In genomic region chr12:90196161-90196560, GRCm38 (mm10) we compare ENCODE assay signal across 28 mouse cellular contexts.
DNase-seq lines count a peak whose midpoint lies in the region; ATAC-seq and TF ChIP-seq lines count a peak whose summit lies in the region.
"Had no signal": no experiment of that assay in that cellular context is flagged by ENCODE, and none has a peak within 500 bp of the region (broad histone marks: within the 10 kb centered on the region; RNA-seq: fewer than 3 reads in every experiment).

No protein-coding gene starts in this region.

- no peak overlapping the region for H3K9ac ChIP-seq in embryonic facial prominence, embryonic 11.5 days (replicated peaks; ENCODE audit: low read length)
- no peak overlapping the region for H3K9ac ChIP-seq in lung, embryonic 15.5 days
- H3K9ac ChIP-seq: embryonic facial prominence, embryonic 13.5 days; forebrain, embryonic 12.5 days; forebrain, embryonic 15.5 days; heart, embryonic 12.5 days; heart, embryonic 15.5 days; hindbrain, embryonic 13.5 days; intestine, embryonic 15.5 days had no signal

- no peaks in the 10 kb centered on the region for H3K36me3 ChIP-seq in embryonic facial prominence, embryonic 11.5 days (replicated peaks; ENCODE audit: control insufficient read depth, insufficient read depth, low read depth, low read length)
- H3K36me3 ChIP-seq in embryonic facial prominence, embryonic 10.5 days (replicated peaks): no peaks in the 10 kb centered on the region
- H3K36me3 ChIP-seq in lung, embryonic 15.5 days: no peaks in the 10 kb centered on the region
- H3K36me3 ChIP-seq: embryonic facial prominence, embryonic 13.5 days; forebrain, embryonic 12.5 days; forebrain, embryonic 15.5 days; heart, embryonic 12.5 days; heart, embryonic 15.5 days; hindbrain, embryonic 10.5 days; hindbrain, embryonic 13.5 days; intestine, embryonic 15.5 days had no signal

- no peak for TF ChIP-seq CTCF in lung, adult 2 months (IDR thresholded peaks at IDR 0.05; ENCODE audit: insufficient read depth, low read length)

- TF ChIP-seq POLR2A in lung, adult 2 months (IDR thresholded peaks at IDR 0.05; ENCODE audit: borderline replicate concordance, extremely low read depth, low read depth, low read length): no peak

- H3K4me1 ChIP-seq in embryonic facial prominence, embryonic 11.5 days (ENCODE audit: control insufficient read depth, insufficient read depth, low read length): no peaks in the 10 kb centered on the region
- peaks cover 9% of the 10 kb centered on the region; the same call in 1 of the 2 replicates for H3K4me1 ChIP-seq in embryonic facial prominence, embryonic 10.5 days
- no peaks in the 10 kb centered on the region for H3K4me1 ChIP-seq in lung, embryonic 15.5 days
- H3K4me1 ChIP-seq in lung, adult 2 months (ENCODE audit: control insufficient read depth, insufficient read depth, low read length): no peaks in the 10 kb centered on the region
- H3K4me1 ChIP-seq: embryonic facial prominence, embryonic 13.5 days; forebrain, embryonic 12.5 days; forebrain, embryonic 15.5 days; heart, embryonic 12.5 days; heart, embryonic 15.5 days; hindbrain, embryonic 10.5 days; intestine, embryonic 15.5 days had no signal

- H3K27me3 ChIP-seq in embryonic facial prominence, embryonic 11.5 days (ENCODE audit: control insufficient read depth, insufficient read depth, low read length): no peaks in the 10 kb centered on the region
- no peaks in the 10 kb centered on the region for H3K27me3 ChIP-seq in embryonic facial prominence, embryonic 10.5 days (replicated peaks; ENCODE audit: low read depth, poor library complexity, severe bottlenecking)
- no peaks in the 10 kb centered on the region for H3K27me3 ChIP-seq in lung, embryonic 15.5 days
- H3K27me3 ChIP-seq: embryonic facial prominence, embryonic 13.5 days; forebrain, embryonic 12.5 days; forebrain, embryonic 15.5 days; heart, embryonic 12.5 days; heart, embryonic 15.5 days; hindbrain, embryonic 13.5 days; intestine, embryonic 15.5 days had no signal

- DNase-seq in embryonic facial prominence, embryonic 11.5 days (ENCODE audit: low spot score): peak; percentile 41
- DNase-seq in embryonic facial prominence, embryonic 10.5 days (ENCODE audit: low spot score): no peak
- no peak for DNase-seq in lung, adult 2 months
- peak; percentile 30 for DNase-seq in brain, adult 2 months (ENCODE audit: low read depth, low spot score)
- peak; percentile 26 for DNase-seq in forelimb bud, embryonic 11.5 days (ENCODE audit: low read depth, low spot score)
- DNase-seq: adrenal gland, adult 2 months; adrenal gland, postnatal 14 days; cerebellum, adult 11-12 months; cerebellum, adult 8-10 months; cerebellum, postnatal 10 days; cerebellum, postnatal 36 days; gastrocnemius, adult 2 months; gastrocnemius, postnatal 25 days; heart, adult 18-20 months; heart, postnatal 10 days; heart, postnatal 36 days had no signal

- no peak overlapping the region for H3K4me3 ChIP-seq in embryonic facial prominence, embryonic 11.5 days (ENCODE audit: low read depth, low read length)
- no peak overlapping the region for H3K4me3 ChIP-seq in embryonic facial prominence, embryonic 10.5 days
- no peak overlapping the region for H3K4me3 ChIP-seq in lung, embryonic 15.5 days
- H3K4me3 ChIP-seq in lung, adult 2 months (replicated peaks; ENCODE audit: extremely low read depth, low read depth, low read length): no peak overlapping the region
- H3K4me3 ChIP-seq: embryonic facial prominence, embryonic 13.5 days; erythroblast, embryonic 14.5 days; forebrain, embryonic 12.5 days; forebrain, embryonic 15.5 days; gastrocnemius, adult 2 months; heart, embryonic 12.5 days; heart, embryonic 15.5 days; hindbrain, embryonic 10.5 days; hindbrain, embryonic 13.5 days; intestine, embryonic 15.5 days had no signal

- H3K27ac ChIP-seq in embryonic facial prominence, embryonic 11.5 days (replicated peaks; ENCODE audit: low read depth, low read length): no peak overlapping the region
- H3K27ac ChIP-seq in embryonic facial prominence, embryonic 10.5 days (replicated peaks): no peak overlapping the region
- no peak overlapping the region for H3K27ac ChIP-seq in lung, embryonic 15.5 days
- H3K27ac ChIP-seq: embryonic facial prominence, embryonic 13.5 days; forebrain, embryonic 12.5 days; forebrain, embryonic 15.5 days; gastrocnemius, adult 2 months; heart, embryonic 15.5 days; hindbrain, embryonic 10.5 days; hindbrain, embryonic 13.5 days; intestine, embryonic 15.5 days had no signal

- no peak for ATAC-seq in embryonic facial prominence, embryonic 11.5 days (replicated peaks; ENCODE audit: insufficient number of reproducible peaks, low FRiP score, low TSS enrichment, low read depth)
- ATAC-seq in lung, embryonic 15.5 days (ENCODE audit: borderline replicate concordance, extremely low read depth, low FRiP score, low TSS enrichment): peak; percentile 89; the same call in 1 of the 2 replicates
- ATAC-seq: CD4-positive, CD25-positive, alpha-beta regulatory T cell, adult 4 months; forebrain, embryonic 15.5 days; hindbrain, embryonic 16.5 days; intestine, embryonic 15.5 days had no signal

- no peak overlapping the region for H3K4me2 ChIP-seq in embryonic facial prominence, embryonic 11.5 days (ENCODE audit: low read depth, low read length)
- no peak overlapping the region for H3K4me2 ChIP-seq in lung, embryonic 15.5 days
- H3K4me2 ChIP-seq: embryonic facial prominence, embryonic 13.5 days; forebrain, embryonic 12.5 days; forebrain, embryonic 15.5 days; heart, embryonic 12.5 days; heart, embryonic 15.5 days; hindbrain, embryonic 13.5 days; intestine, embryonic 15.5 days had no signal

- H3K9me3 ChIP-seq in embryonic facial prominence, embryonic 11.5 days (replicated peaks; ENCODE audit: control insufficient read depth, low read length): no peaks in the 10 kb centered on the region
- H3K9me3 ChIP-seq in embryonic facial prominence, embryonic 10.5 days: no peaks in the 10 kb centered on the region
- no peaks in the 10 kb centered on the region for H3K9me3 ChIP-seq in lung, embryonic 15.5 days
- H3K9me3 ChIP-seq: embryonic facial prominence, embryonic 13.5 days; forebrain, embryonic 12.5 days; forebrain, embryonic 15.5 days; heart, embryonic 12.5 days; heart, embryonic 15.5 days; hindbrain, embryonic 10.5 days; hindbrain, embryonic 13.5 days; intestine, embryonic 15.5 days had no signal

Comparison
In these comparisons a context has a peak if more than half of its experiments do, and no peak if none do; other contexts are left out.
1. DNase-seq: peak in embryonic facial prominence, embryonic 11.5 days (single experiment), brain, adult 2 months (single experiment) and forelimb bud, embryonic 11.5 days (single experiment); none in embryonic facial prominence, embryonic 10.5 days (single experiment) and lung, adult 2 months (single experiment).